Mouse (Mus musculus): ENCODE measurements around the gene Lrch3. TPM values are rescaled to one million over a fixed set of nuclear protein-coding genes. Genes with fewer than 3 reads are reported as not detected.
"Not testable (repeated sequence)": the region's sequence is repeated elsewhere in the genome, so short reads cannot be mapped to it uniquely, and the experiment has no call there.

Gene Lrch3
- polyA plus RNA-seq, 1 experiment, result 63.0 TPM

DNA sequence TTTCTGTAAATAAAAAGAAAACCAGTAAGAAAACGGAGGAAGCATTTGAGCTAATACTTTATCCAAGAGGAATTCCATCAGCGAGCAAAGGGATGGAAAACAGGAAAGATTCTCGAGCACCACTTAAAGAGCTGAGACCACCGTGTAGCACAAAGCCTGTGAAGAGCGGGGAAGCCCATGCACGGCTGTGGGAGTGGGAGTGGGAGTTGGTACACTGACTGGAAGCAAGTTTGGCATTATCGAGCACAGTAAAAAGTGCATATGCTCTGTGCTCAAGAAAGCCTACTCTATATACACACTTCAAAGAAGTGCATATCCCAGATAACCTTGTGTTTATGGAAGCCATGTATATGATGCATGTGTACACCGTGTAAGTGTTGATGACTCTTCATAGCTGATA is 13.1 kb downstream of the Lrch3 start:
- DNase-seq (ENCODE audit: low read depth), result no peak
- no peak for TF ChIP-seq CTCF (IDR thresholded peaks at IDR 0.05; ENCODE audit: borderline replicate concordance, extremely low read depth, insufficient read depth, insufficient read length)
- TF ChIP-seq POLR2A (IDR thresholded peaks at IDR 0.05; ENCODE audit: borderline replicate concordance, extremely low read depth, insufficient read depth, insufficient read length, poor library complexity, severe bottlenecking), result no peak

DNA sequence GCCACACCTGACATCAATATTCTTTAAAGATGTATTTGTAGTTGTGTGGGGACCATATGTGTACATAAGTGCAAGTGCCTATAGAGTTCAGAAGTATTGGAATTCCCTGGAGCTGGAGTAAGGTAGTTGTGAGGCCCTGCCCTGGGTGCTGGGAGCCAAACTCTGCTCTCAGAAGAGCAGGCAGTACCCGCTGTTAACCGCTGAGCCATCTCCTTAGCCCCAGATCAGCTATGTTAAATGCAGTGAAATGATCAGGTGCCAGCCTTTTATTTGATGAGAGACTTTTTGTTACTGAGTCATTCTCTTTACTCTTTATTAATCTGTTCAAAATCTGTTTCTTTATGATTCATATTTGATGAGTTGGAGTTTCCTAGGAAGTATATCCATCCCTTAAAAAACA is 16.0 kb downstream of the Lrch3 start:
- no peak for TF ChIP-seq POLR2A (IDR thresholded peaks at IDR 0.05; ENCODE audit: borderline replicate concordance, extremely low read depth, insufficient read depth, insufficient read length, poor library complexity, severe bottlenecking)
- TF ChIP-seq CTCF (IDR thresholded peaks at IDR 0.05; ENCODE audit: borderline replicate concordance, extremely low read depth, insufficient read depth, insufficient read length), result peak; percentile 5; the same call in 1 of the 2 replicates
- DNase-seq (ENCODE audit: low read depth), result no peak

DNA sequence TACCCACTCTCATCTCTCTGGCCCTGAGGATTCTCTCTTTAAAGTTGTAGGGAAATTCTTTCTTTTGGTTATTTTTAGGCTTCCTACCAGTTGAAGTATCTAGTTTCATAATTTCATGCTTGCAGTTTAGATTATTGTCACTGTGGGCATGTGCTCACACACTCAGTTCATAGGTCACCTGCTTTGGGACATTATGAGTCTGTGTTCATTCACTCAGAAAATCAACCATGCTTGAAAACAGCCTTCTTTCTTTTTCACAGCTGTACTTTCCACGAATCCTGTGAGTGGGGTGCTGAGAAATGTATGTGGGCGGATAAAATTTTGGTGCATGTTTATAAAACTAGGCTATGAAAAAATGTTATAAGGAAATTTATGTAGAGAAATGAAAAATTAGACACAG is 20.6 kb downstream of the Lrch3 start:
- no peak for DNase-seq (ENCODE audit: low read depth)
- TF ChIP-seq CTCF (IDR thresholded peaks at IDR 0.05; ENCODE audit: borderline replicate concordance, extremely low read depth, insufficient read depth, insufficient read length), result no peak
- TF ChIP-seq POLR2A (IDR thresholded peaks at IDR 0.05; ENCODE audit: borderline replicate concordance, extremely low read depth, insufficient read depth, insufficient read length, poor library complexity, severe bottlenecking), result no peak

DNA sequence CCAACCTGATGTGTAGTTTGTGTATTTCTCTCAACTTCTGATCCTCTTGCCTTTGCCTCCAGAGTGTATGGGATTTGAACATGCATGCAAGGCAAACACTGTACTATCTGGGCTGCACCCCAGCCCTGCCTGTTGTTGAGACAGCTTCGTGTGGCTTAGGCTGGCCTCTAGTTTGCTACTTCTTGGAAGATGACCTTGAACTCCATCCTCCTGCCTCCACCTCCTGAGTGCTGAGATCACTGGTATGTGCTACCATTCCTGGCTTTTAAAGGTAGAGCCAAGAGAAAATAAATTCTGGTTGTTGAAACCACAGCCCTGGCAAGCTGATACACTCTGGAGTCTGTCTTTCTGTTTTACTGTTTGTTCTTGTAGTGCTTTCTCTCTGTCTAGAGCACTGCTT is 21.2 kb downstream of the Lrch3 start:
- no peak for DNase-seq (ENCODE audit: low read depth)
- TF ChIP-seq POLR2A (IDR thresholded peaks at IDR 0.05; ENCODE audit: borderline replicate concordance, extremely low read depth, insufficient read depth, insufficient read length, poor library complexity, severe bottlenecking) (no peak), CTCF (IDR thresholded peaks at IDR 0.05; ENCODE audit: borderline replicate concordance, extremely low read depth, insufficient read depth, insufficient read length) (no peak)

DNA sequence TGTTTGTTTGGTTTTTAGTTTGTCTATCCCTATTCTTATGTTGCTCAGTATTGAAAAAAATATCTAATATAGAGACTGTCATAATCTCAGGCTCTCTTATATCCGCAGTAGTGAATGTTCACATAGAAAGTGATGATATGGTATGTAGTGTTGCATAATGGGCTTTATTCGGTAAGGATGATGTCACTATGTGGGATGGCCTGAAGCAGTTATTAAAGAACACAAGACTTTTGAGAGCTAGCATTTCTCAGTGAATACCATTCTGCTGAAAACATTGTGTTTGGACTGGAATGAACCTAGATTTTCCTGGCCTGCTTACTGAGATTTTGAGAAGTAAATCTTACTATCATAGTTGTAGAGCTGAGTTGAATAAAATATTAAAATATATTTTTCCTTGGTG is 23.5 kb downstream of the Lrch3 start:
- TF ChIP-seq POLR2A (IDR thresholded peaks at IDR 0.05; ENCODE audit: borderline replicate concordance, extremely low read depth, insufficient read depth, insufficient read length, poor library complexity, severe bottlenecking) (no peak), CTCF (IDR thresholded peaks at IDR 0.05; ENCODE audit: borderline replicate concordance, extremely low read depth, insufficient read depth, insufficient read length) (no peak)
- no peak for DNase-seq (ENCODE audit: low read depth)

DNA sequence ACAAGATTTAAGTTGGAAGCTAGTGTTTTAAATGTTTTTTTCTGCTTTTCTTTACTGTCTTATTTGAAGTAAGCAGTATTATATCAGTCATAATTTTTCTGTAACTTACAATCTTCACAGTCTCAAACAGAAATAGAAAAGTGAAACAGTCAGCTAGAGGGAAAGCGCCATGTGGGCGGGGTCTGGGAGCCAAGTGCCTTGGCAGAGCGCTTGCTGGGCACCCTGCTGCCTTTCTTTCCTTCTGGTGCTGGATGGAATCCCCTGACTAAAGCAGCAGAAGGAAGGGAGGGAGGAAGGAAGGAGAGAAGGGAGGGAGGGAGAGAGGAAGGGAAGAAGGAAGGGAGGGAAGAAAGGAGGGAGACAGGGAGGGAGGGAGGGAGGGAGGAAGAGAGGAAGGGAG is 25.4 kb downstream of the Lrch3 start:
- peak; percentile 64 for DNase-seq (ENCODE audit: low read depth)

DNA sequence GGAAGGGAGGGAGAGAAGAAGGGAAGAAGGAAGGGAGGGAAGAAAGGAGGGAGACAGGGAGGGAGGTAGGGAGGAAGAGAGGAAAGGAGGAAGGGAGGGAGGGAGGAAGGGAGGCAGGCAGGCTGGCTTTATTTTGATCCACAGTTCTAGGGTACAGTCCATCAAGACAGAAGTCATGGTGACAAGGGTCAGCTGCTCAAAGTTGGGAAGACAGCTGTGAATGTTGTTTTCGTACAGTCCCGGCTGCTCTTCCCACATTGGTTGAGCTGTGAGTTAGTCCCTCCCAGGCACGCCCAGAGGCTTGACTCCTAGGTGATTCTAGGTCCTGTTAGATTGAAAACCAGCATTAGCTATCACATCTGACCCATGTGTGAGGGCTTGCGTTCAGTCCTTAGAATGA is 25.8 kb downstream of the Lrch3 start:
- DNase-seq (ENCODE audit: low read depth), result not testable (repeated sequence)

DNA sequence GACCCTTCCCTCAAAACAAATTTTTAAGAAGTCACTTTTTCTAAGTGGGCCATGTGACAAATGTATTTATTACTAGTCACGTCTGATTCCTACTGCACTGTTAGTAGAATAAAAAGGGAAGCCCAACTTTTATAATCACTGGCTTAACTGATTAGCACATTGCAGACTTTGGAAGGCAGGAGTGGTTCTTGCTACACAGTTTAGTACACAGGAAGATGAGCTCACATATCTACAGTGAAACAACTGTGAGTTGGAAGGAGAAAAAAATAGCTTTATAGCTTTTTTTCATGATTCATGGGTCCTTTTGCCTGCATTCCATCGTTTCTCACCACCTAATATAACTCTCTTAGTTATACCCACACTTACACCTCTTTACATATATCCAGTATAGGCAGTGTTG is 27.3 kb downstream of the Lrch3 start:
- not testable (repeated sequence) for DNase-seq (ENCODE audit: low read depth)

DNA sequence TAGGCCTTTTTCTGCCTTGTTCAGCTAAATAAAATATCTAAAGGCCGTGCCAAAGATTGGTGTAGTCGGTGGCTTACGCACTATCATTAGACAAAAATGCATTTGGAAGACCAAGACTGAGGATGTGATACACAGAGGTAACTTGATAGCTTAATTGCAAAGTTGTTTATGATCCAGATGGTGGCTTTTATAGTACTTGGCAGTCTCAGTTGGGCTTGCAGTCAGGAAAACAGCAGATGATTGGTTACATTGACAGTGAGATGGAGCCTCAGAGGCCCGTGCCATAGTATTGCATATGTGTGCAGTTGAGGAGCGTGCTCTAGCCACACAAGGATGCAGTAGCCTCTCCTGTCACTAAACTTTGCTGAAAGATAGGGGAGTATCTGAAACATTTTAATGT is 28.8 kb downstream of the Lrch3 start:
- DNase-seq (ENCODE audit: low read depth), result peak; percentile 84
- TF ChIP-seq CTCF (IDR thresholded peaks at IDR 0.05; ENCODE audit: borderline replicate concordance, extremely low read depth, insufficient read depth, insufficient read length) (no peak), POLR2A (IDR thresholded peaks at IDR 0.05; ENCODE audit: borderline replicate concordance, extremely low read depth, insufficient read depth, insufficient read length, poor library complexity, severe bottlenecking) (no peak)

DNA sequence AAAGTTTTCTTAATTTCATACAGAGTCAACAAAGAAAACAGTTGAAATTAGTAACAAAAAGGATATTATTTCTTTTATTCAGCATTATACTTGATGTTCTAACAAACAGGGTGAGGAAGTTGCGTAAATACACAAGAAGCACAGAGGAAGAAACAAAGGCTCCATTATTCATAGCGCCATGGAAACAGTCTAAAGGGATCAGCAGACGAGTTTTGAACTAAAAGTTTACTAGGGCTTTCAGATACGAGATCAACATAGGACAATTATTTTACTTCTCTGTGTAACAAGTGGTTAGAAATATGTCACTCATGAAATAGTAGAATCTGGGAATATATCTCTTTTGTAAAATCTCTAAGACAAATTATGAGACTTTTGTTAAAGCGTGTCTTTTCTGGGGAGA is 31.5 kb downstream of the Lrch3 start:
- TF ChIP-seq CTCF (IDR thresholded peaks at IDR 0.05; ENCODE audit: borderline replicate concordance, extremely low read depth, insufficient read depth, insufficient read length), result no peak
- no peak for TF ChIP-seq POLR2A (IDR thresholded peaks at IDR 0.05; ENCODE audit: borderline replicate concordance, extremely low read depth, insufficient read depth, insufficient read length, poor library complexity, severe bottlenecking)
- DNase-seq (ENCODE audit: low read depth), result peak; percentile 37

DNA sequence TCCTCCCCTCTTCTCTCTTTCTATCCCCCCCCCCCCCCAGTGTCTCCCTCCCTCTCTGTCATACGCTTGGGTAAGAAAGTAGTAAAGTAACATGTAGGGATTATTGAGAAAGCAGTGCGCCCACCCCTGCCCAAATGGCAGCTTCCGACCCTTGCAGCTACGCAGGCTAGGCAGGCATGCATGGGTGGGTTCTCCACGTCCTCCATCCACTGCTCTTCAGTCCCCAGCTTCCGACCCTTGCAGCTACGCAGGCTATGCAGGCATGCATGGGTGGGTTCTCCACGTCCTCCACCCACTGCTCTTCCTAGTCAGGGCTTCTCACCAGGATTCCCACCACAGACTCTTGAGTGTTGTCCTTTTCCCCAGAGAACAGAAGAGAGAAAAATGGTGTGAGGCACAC is 34.1 kb downstream of the Lrch3 start:
- TF ChIP-seq CTCF (IDR thresholded peaks at IDR 0.05; ENCODE audit: borderline replicate concordance, extremely low read depth, insufficient read depth, insufficient read length) (no peak), POLR2A (IDR thresholded peaks at IDR 0.05; ENCODE audit: borderline replicate concordance, extremely low read depth, insufficient read depth, insufficient read length, poor library complexity, severe bottlenecking) (no peak)
- no peak for DNase-seq (ENCODE audit: low read depth)

DNA sequence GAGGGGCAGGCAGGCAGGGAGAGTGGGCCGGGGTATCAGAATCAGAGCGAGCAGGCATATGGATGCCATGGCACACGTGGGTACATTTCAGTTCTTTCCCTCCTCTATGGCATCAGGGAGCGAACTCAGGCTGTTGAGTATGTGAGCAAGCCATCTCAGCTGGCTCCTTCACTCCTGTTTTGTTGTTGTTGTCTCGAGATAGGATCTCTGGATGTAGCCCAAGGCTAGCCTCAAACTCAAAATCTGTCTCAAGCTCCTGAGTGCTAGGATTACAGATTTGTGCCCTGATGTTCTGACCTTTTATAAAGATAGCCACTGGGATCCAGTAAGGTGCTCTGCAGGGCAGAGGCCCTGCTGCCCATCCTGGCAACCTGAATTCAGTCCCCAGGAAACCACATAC is 34.8 kb downstream of the Lrch3 start:
- DNase-seq (ENCODE audit: low read depth), result no peak
- TF ChIP-seq CTCF (IDR thresholded peaks at IDR 0.05; ENCODE audit: borderline replicate concordance, extremely low read depth, insufficient read depth, insufficient read length), result no peak
- no peak for TF ChIP-seq POLR2A (IDR thresholded peaks at IDR 0.05; ENCODE audit: borderline replicate concordance, extremely low read depth, insufficient read depth, insufficient read length, poor library complexity, severe bottlenecking)

DNA sequence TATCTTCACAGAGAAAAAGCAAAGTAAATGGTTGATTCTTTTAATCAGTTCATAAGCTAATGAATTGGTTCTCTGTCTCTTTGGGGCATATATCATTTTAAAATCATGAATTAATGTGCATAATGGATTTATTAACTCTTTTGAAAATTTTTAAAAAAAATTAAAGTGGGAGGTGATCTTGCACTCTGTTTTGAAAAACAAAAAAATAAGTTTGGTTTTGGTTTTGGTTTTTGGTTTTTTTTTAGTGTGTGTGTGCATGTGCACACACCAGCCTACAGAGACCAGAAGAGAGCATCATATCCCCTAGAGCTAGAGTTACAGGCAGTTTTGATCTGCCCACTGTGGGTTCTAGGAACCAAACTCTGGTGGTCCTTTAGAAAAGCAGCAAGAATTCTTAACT is 35.4 kb downstream of the Lrch3 start:
- TF ChIP-seq POLR2A (IDR thresholded peaks at IDR 0.05; ENCODE audit: borderline replicate concordance, extremely low read depth, insufficient read depth, insufficient read length, poor library complexity, severe bottlenecking) (no peak), CTCF (IDR thresholded peaks at IDR 0.05; ENCODE audit: borderline replicate concordance, extremely low read depth, insufficient read depth, insufficient read length) (no peak)
- DNase-seq (ENCODE audit: low read depth), result no peak

DNA sequence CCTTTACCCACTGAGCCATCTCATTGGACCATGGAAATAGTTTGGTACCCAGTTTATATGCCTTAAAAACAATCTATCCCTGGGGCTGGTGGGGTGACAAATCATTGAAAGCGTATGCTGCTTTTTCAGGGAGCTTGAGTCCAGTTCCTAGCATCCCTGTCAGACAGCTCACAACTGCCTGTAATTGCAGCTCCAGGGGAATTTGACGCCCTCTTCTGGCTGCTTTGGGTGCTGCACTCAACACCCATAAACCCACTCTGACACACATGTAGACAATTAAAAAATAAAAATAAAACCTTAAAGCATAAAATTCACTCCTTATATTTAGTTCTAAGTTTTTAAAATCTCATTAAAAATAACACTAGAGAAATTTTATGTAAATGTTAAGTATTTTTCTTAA is 37.2 kb downstream of the Lrch3 start:
- TF ChIP-seq POLR2A (IDR thresholded peaks at IDR 0.05; ENCODE audit: borderline replicate concordance, extremely low read depth, insufficient read depth, insufficient read length, poor library complexity, severe bottlenecking) (no peak), CTCF (IDR thresholded peaks at IDR 0.05; ENCODE audit: borderline replicate concordance, extremely low read depth, insufficient read depth, insufficient read length) (peak; percentile 39; the same call in 1 of the 2 replicates)

More for the DNA sequence above, 37.2 kb downstream of the Lrch3 start:
- no peak for DNase-seq (ENCODE audit: low read depth)
